Mouse (Mus musculus) gastrocnemius, postnatal 36 days (tissue): ENCODE measurements around the gene Pabpn1. TPM values are rescaled to one million over a fixed set of nuclear protein-coding genes. Genes with fewer than 3 reads are reported as not detected.

Experiments
- total RNA-seq, 2 experiments: library from RNA; stranded (reverse); gene quantifications; 2 replicates each; pipeline ENCODE4 v1.2.3; 2021

Pabpn1 gene
- total RNA-seq, 2 experiments from 2014 or later, result 51.0 to 53.2 TPM

Other genes starting within 250 kb of the Pabpn1 start
- gene 1700123O20Rik, start 206.3 kb upstream of the Pabpn1 start, total RNA-seq, result 10 to 100 TPM in 1 of 2 experiments, 1 to 10 TPM in 1; 7.4 to 11.3 TPM
- 10 to 100 TPM; 63.7 to 64.2 TPM for gene Acin1, start 205.6 kb upstream of the Pabpn1 start, total RNA-seq
- gene Gm29776, start 193.7 kb upstream of the Pabpn1 start, total RNA-seq, result not detected
- not detected for gene Cebpe, start 180.3 kb upstream of the Pabpn1 start, total RNA-seq
- gene Slc7a8, start 110.6 kb upstream of the Pabpn1 start, total RNA-seq, result 10 to 100 TPM; 17.5 to 23.4 TPM
- 1 to 10 TPM; 2.2 TPM for gene Rnf212b, start 78.4 kb upstream of the Pabpn1 start, total RNA-seq
- gene Homez, start 21.5 kb upstream of the Pabpn1 start, total RNA-seq, result 1 to 10 TPM; 2.6 to 4.0 TPM
- 1 to 10 TPM; 2.9 to 3.0 TPM for gene Ppp1r3e, start 14.9 kb upstream of the Pabpn1 start, total RNA-seq
- gene Bcl2l2, start 9.1 kb upstream of the Pabpn1 start, total RNA-seq, result 10 to 100 TPM; 20.9 to 25.9 TPM
- gene Gm20521, start 9.1 kb upstream of the Pabpn1 start, total RNA-seq, result not detected
- gene Slc22a17, start 20.6 kb downstream of the Pabpn1 start, total RNA-seq, result 1 to 10 TPM; 1.6 to 1.7 TPM
- 1 to 10 TPM; 2.1 to 2.5 TPM for gene Efs, start 33.6 kb downstream of the Pabpn1 start, total RNA-seq
- gene Il25, start 40.2 kb downstream of the Pabpn1 start, total RNA-seq, result not detected
- gene Cmtm5, start 43.8 kb downstream of the Pabpn1 start, total RNA-seq, result under 1 TPM in 1 of 2 experiments, not detected in 1; 0.42 TPM
- gene Myh6, start 74.4 kb downstream of the Pabpn1 start, total RNA-seq, result 100 to 1,000 TPM in 1 of 2 experiments, 10 to 100 TPM in 1; 40.5 to 246 TPM
- gene Gm17428, start 84.4 kb downstream of the Pabpn1 start, total RNA-seq, result not detected
- gene Myh7, start 102.1 kb downstream of the Pabpn1 start, total RNA-seq, result 1,000 to 10,000 TPM in 1 of 2 experiments, 100 to 1,000 TPM in 1; 194 to 1,204 TPM
- 10 to 100 TPM; 13.9 to 18.1 TPM for gene Ngdn, start 123.0 kb downstream of the Pabpn1 start, total RNA-seq
- gene Zfhx2, start 199.8 kb downstream of the Pabpn1 start, total RNA-seq, result 1 to 10 TPM; 3.5 to 3.7 TPM
- gene Thtpa, start 202.3 kb downstream of the Pabpn1 start, total RNA-seq, result 10 to 100 TPM; 10.1 to 13.6 TPM
- 1 to 10 TPM; 4.0 to 5.1 TPM for gene Ap1g2, start 214.1 kb downstream of the Pabpn1 start, total RNA-seq
- gene Jph4, start 224.4 kb downstream of the Pabpn1 start, total RNA-seq, result under 1 TPM; 0.17 to 0.23 TPM